In genomic region chr3:56108101-56108500, GRCm38 (mm10) we compare ENCODE assay signal across 22 mouse cellular contexts.
"Had no signal": no experiment of that assay in that cellular context is flagged by ENCODE, and none has a peak within 500 bp of the region (broad histone marks: within the 10 kb centered on the region; RNA-seq: fewer than 3 reads in every experiment).

No protein-coding gene starts in this region.

- H3K36me3 ChIP-seq: heart, embryonic 13.5 days; heart, embryonic 15.5 days; hindbrain, embryonic 13.5 days; hindbrain, embryonic 15.5 days; limb, embryonic 13.5 days; limb, embryonic 15.5 days; liver, embryonic 12.5 days had no signal

- ATAC-seq: forebrain, postnatal 0 days; hindbrain, postnatal 0 days; intestine, embryonic 16.5 days; liver, embryonic 12.5 days had no signal

- H3K4me3 ChIP-seq: heart, adult 2 months; heart, embryonic 13.5 days; heart, embryonic 15.5 days; hindbrain, embryonic 13.5 days; hindbrain, embryonic 15.5 days; limb, embryonic 13.5 days; limb, embryonic 15.5 days; liver, embryonic 12.5 days had no signal

- H3K4me2 ChIP-seq: heart, embryonic 11.5 days; heart, embryonic 13.5 days; heart, embryonic 15.5 days; hindbrain, embryonic 13.5 days; hindbrain, embryonic 15.5 days; limb, embryonic 13.5 days; limb, embryonic 15.5 days; liver, embryonic 12.5 days had no signal

- H3K9ac ChIP-seq: forebrain, postnatal 0 days; heart, embryonic 13.5 days; heart, embryonic 15.5 days; hindbrain, embryonic 13.5 days; hindbrain, embryonic 15.5 days; limb, embryonic 13.5 days; limb, embryonic 15.5 days; liver, embryonic 12.5 days; liver, embryonic 14.5 days had no signal

- H3K27ac ChIP-seq: heart, adult 2 months; heart, embryonic 13.5 days; heart, embryonic 15.5 days; hindbrain, embryonic 13.5 days; hindbrain, embryonic 15.5 days; hindbrain, postnatal 0 days; limb, embryonic 13.5 days; limb, embryonic 15.5 days; liver, embryonic 12.5 days; liver, embryonic 14.5 days had no signal

- H3K4me1 ChIP-seq: heart, embryonic 15.5 days; hindbrain, embryonic 13.5 days; hindbrain, embryonic 15.5 days; limb, embryonic 13.5 days; limb, embryonic 15.5 days; liver, embryonic 12.5 days had no signal

- H3K27me3 ChIP-seq: heart, embryonic 13.5 days; heart, embryonic 15.5 days; hindbrain, embryonic 13.5 days; hindbrain, embryonic 15.5 days; limb, embryonic 13.5 days; limb, embryonic 15.5 days; liver, embryonic 12.5 days had no signal

- H3K9me3 ChIP-seq: heart, embryonic 13.5 days; heart, embryonic 15.5 days; hindbrain, embryonic 13.5 days; hindbrain, embryonic 15.5 days; limb, embryonic 13.5 days; limb, embryonic 15.5 days; liver, embryonic 12.5 days had no signal

- DNase-seq: forebrain, postnatal 0 days; gastrocnemius, postnatal 14 days; gastrocnemius, postnatal 36 days; heart, adult 11 months; heart, adult 2 months; heart, postnatal 14 days; heart, postnatal 36 days; kidney, postnatal 14 days; layer of hippocampus, adult 9-11 months; layer of hippocampus, postnatal 36 days; left cerebral cortex, postnatal 4 days had no signal
